Mouse (Mus musculus): ENCODE data around the gene Ccl7.

Ccl7 gene

DNA sequence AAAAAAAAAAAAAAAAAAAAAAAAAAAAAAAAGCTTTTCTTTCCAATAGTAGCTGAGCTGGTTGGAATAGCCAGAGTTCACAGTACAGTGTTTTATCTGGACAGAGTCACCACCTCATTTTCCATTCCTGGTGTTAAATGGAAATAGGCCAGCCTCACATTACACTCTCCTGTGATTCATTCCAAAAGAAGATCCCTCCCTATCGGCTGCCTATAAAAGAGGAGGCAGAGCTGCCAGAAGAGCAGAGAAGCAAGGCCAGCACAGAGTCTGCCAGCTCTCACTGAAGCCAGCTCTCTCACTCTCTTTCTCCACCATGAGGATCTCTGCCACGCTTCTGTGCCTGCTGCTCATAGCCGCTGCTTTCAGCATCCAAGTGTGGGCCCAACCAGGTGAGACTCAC lies at the start of gene Ccl7:
TSS of gene Ccl7 (plus strand) at position 242 of the 400 bp plus-strand sequence.
- no peak for DNase-seq (ENCODE audit: low read depth)

DNA sequence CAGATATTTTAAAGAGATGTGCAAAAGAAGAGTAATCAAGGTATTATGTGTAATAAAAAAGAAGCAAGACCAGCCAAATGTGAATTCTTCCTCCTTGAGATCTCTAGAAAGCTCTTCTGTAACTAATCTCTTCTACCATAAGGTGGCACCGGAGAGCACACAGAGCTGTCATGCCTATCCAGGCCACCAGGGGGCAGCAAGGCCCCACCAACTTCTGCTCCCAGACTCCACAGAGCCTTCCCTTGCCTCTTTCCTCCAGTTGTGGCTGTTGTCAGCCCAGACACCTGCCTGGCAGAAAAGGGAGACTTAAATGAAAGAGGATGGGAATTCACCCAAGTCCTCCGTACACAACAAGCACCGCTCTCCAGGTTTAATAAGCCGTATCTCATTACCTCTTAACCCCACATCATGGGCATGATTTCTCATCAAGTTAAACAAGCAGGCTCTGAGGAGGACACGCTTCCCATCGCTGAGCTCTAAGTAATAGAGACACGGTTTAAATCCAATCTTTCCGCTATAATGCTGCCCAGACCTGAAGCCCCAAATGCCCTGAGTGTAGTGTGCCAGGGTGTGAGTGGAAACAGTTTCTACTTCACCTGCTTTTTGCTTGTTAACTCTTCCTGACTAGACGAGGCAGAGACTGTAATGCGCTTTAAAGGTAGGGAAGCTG lies 49.2 kb upstream of the Ccl7 start:
- DNase-seq (ENCODE audit: low read depth): peak; percentile 14

- DNase-seq (ENCODE audit: low read depth): no peak
These were observed 48.4 kb upstream of the Ccl7 start for GRCm38 (mm10) chr11:81997085-81997484.

- no peak for DNase-seq (ENCODE audit: low read depth)
These were observed 46.9 kb upstream of the Ccl7 start for GRCm38 (mm10) chr11:81998646-81999045.

- DNase-seq (ENCODE audit: low read depth): no peak
These were observed 46.0 kb upstream of the Ccl7 start for GRCm38 (mm10) chr11:81999469-81999868.

GRCm38 (mm10) chr11:82000581-82000980 lies 44.9 kb upstream of the Ccl7 start:
- DNase-seq (ENCODE audit: low read depth): no peak

DNA sequence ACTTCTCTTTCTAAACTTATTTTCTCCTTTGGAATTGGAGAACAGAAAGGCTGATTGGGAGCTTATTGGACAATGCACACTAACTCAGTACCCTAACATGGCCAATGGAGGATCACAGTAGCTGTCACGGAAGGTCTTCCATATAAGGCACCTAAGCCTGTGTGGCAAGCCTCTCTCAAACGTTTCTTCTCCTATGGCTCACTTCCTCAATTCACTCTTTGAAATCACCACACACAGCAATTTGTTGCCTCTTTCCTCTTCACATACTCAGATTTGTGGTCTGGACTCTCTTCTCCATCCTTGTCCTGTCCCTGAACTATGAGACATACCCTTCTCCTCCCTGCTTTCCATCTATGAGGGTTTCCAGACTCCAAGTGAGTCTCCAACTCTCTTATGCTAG lies 40.7 kb upstream of the Ccl7 start:
- no peak for DNase-seq (ENCODE audit: low read depth)

DNA sequence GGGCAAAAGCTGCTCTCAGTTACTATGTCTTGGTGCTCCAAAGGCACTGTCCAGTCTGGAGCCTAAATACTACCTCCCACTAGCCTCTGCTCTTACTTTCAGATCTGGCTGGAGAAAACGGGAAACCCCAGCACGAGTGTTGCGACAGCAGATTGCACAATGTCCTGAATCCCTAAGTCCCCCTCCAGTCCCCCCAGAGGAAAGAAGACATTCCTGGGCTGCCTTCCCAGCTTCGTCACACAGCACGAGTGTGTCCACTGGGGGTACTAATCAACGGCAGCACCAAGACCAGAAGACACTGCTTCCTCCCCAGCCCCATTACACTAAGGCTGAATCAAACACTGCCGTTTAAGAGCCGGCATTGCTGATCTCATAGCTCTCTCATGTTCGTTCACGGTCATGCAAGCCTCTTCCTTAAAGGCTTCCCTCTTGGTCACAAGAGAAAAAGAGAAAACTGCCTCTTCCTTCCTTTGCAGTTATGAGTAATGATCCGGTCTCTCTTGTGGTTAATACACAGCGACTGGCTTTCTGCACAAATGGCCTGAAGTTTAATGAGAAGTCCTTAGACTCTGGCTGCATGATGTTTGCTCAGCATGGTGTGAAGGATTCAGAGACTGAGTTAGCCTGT lies 38.6 kb upstream of the Ccl7 start:
- DNase-seq (ENCODE audit: low read depth): no peak

- DNase-seq (ENCODE audit: low read depth): no peak
These were observed 35.4 kb upstream of the Ccl7 start for GRCm38 (mm10) chr11:82010115-82010514.

DNA sequence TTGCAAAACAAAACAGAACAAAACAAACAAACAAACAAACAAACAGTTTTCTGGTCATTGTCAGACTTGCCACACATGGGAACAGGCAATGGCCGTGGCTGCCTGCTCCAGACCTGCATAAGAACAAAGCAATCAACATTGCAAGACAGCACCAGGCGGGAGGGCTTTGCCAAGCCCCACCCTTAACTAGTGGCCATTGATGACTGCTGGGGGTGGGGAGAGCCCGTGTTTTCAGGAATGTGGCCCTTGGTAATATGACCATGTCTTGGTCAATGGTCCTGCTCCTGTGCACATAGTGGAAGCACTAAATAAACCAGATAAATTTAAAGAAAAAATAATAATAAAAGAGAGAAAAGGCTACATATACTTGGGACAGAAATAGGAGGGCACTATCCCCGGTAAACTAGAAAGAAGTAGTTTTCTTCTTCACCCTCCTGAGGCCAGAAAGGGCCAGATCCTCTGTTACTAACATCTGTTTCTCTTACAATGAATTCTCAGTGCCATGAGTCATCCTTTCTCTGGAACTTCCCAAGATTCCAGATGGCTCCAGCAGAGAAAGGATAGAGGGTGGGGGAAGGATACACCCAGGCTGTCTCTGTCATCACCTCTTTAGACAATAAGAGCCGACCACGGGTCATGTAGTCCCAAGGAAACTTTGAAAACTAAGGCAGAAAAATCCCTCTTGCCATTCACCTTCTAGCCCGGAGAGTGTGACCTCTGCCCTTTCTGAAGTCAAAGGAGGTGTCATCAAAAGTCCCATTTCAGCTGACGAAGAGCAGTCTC lies 33.9 kb upstream of the Ccl7 start:
- DNase-seq (ENCODE audit: low read depth): no peak

DNA sequence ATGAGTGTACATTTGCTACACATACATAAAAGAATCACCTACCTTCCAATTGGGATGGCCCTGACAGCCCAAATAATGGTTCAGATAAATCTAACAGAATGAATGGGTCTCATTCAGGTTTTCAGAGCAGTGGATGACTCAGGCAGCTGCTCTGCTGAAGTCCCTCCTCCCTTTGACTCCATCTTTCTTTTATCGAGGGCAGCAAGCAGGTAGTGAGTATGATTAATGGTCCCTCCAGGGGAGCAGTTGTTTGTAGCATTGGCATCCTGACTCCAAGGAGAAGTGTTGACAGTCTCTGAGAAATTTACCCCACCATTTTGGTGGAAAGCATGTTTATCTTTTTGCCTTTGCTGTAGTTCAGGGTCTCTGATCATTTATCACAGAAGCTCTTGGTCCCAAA lies 31.8 kb upstream of the Ccl7 start:
- no peak for DNase-seq (ENCODE audit: low read depth)

- no peak for DNase-seq (ENCODE audit: low read depth)
These were observed 30.4 kb upstream of the Ccl7 start for GRCm38 (mm10) chr11:82015066-82015465.

GRCm38 (mm10) chr11:82016181-82016780 lies 29.2 kb upstream of the Ccl7 start:
- DNase-seq (ENCODE audit: low read depth): no peak

- DNase-seq (ENCODE audit: low read depth): no peak
These were observed 26.1 kb upstream of the Ccl7 start for GRCm38 (mm10) chr11:82019389-82019788.

- no peak for DNase-seq (ENCODE audit: low read depth)
These were observed 25.7 kb upstream of the Ccl7 start for GRCm38 (mm10) chr11:82019793-82020192.

DNA sequence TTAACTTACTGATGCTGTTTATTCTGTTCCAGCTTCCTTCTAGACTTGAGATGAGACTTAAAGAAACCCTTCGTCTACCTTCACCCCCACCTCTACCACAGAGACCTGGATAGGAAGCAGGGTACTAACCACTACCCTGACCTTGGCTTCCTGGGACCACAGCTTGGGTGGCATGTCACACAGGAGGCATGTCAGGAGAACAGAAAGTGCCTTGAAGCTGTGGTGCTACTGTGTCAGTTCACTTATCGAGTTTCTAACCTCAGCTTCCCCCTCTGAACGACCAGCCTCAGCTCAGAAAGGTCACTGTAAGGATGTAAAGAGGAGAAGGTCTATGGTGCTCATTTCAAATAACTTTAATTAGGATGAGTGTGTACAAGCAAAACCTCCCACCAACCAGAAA lies 24.1 kb upstream of the Ccl7 start:
- DNase-seq (ENCODE audit: low read depth): no peak

DNA sequence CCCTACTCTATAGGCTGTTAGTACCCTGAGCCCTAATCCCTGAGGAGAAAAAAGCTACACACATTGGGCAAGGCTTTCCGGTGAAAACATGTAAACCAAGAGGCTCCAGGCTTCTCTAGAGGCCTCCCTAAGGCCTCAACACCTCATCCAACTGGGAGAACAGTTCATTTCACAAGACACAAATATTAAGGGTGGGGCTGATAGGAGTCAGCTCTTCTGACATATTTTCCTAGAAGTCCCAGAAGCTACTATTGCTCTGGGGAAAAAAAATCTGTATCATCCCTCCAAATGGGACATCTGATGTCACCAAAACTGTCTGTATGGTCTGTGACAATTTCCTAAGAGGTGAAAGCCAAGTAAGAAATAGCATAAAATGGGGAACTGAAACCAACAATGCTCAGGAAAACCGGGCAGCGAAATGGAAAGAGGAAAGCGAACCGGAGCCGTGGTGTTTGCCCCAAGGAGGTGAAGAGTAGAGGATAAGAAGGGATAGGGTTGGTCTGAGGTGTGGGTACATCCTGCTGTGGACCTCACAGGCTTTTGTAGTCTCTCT lies 22.9 kb upstream of the Ccl7 start:
- DNase-seq (ENCODE audit: low read depth): no peak

- DNase-seq (ENCODE audit: low read depth): no peak
These were observed 21.7 kb upstream of the Ccl7 start for GRCm38 (mm10) chr11:82023769-82024168.

- DNase-seq (ENCODE audit: low read depth): no peak
These were observed 15.3 kb upstream of the Ccl7 start for GRCm38 (mm10) chr11:82030171-82030570.

DNA sequence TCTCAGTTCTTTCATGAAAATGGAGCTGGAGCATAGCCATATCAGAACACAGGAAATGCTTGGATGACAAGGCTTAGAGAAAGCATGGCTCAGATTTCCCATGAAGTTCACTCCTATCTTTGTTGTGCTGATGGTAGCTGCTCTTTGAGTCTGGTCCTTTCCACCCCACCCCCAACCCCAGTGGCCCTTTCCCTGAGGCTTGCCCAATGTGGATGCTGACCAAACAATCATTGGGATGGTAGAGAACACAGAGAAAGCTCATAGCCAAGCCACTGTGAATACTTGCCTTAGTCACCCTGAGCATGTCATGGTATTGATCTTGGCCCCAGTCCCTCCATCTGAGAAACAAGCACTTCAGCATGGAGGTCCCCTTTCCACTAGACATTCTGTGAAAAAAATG lies 13.4 kb upstream of the Ccl7 start:
- no peak for DNase-seq (ENCODE audit: low read depth)

DNA sequence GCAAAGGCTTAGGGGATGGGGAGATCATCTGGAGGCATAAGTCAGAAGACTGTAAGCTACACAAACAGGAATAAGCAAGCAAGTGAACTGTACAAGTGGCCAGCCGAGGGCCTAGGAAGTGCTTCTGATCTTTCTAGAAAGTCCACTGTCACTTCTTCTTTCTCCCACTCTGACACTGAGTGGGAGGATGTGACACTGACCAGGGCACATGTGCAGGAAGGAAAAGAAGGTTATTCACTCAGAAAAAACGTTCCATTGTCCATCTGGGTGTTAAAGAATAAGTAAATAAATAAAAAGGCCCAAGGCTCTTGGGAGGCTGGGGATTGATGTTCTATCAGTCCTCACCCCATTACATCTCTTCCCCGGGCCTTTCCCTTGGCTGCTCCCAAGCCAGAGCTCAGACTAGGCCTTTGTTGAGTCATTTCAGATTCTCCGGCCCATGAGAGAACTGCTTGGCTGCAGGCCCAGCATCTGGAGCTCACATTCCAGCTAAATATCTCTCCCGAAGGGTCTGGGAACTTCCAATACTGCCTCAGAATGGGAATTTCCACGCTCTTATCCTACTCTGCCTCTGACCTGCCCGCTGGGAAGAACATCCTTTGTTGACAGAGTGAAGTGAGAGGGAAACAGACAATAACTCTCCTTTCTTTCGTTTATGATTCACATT lies 12.7 kb upstream of the Ccl7 start:
- DNase-seq (ENCODE audit: low read depth): no peak

DNA sequence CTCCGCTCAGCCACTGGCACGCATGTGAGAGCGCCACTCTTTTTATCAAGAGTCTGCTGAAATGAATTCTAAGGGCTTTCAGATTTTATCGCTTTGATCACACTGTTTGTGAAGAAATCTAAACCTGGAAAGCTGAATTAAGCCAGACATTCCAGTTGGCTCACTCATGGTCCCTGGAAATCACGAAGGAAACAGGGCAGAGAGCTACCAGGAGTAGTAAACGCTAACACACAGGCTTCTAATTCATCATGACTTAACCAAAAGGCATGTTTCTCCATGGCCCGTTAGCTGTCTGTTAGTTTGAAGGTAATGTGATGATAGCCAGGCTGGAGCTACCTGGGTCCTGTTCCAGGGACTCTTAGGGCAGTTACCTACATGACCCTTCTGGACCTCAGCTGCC lies 11.1 kb upstream of the Ccl7 start:
- no peak for DNase-seq (ENCODE audit: low read depth)

All from c-Kit-positive CD71-positive TER-119-negative erythroid progenitor cells, embryonic 14.5 days (primary cell).